Mouse (Mus musculus) liver, embryonic 14.5 days (tissue): ENCODE measurements at regions not wholly inside any gene's neighbourhood (a gene's known extent, or its start where the extent isn't known, plus 50 kb on each side); places are given as distances from the start of the nearest gene placed in this dataset.

ENCODE experiments used
- ATAC-seq: fragments of 200-750 bp; cut with Nextera tagmentation; 2 replicates; pipeline ENCODE4 v1.8.0; 2017; ENCODE audit warnings: moderate number of reproducible peaks, mild to moderate bottlenecking, moderate library complexity; ENCODE audit not compliant: insufficient read depth
- DNase-seq, 3 experiments: peaks; one replicate each; pipeline ENCODE4 v3.0.0-alpha.2; 2012 to 2013; ENCODE audit warnings: low read depth in 3 of 3, low spot score in 3 of 3
- H3K27ac ChIP-seq: fragments of 300-500 bp; sonication (generic); 2 replicates; pipeline ENCODE4 v1.5.1; 2014; ENCODE audit warnings: moderate library complexity, mild to moderate bottlenecking, control low read depth, inconsistent platforms
- H3K27me3 ChIP-seq: fragments of 300-500 bp; sonication (generic); 2 replicates; pipeline ENCODE4 v1.6.1; 2014; ENCODE audit warnings: mild to moderate bottlenecking, low read length, moderate library complexity; ENCODE audit not compliant: control insufficient read depth, insufficient read depth
- H3K36me3 ChIP-seq: fragments of 300-500 bp; sonication (generic); replicated peaks from 2 replicates; pipeline ENCODE4 v1.6.1; 2014; ENCODE audit warnings: low read depth; ENCODE audit not compliant: control insufficient read depth, insufficient read depth
- H3K4me1 ChIP-seq, 2 experiments: fragments of 200-500 bp in 1 of 2; fragments of 300-500 bp in 1 of 2; sonication (generic) in 1 of 2; replicated peaks; 2 replicates each; pipeline ENCODE4 v1.6.1; 2012 to 2014; ENCODE audit warnings: antibody characterized with exemption in 1 of 2, inconsistent platforms in 1 of 2, low read length in 1 of 2; ENCODE audit not compliant: control insufficient read depth in 2 of 2, insufficient read depth in 2 of 2
- H3K4me2 ChIP-seq: fragments of 300-500 bp; sonication (generic); 2 replicates; pipeline ENCODE4 v1.6.1; 2014; ENCODE audit warnings: low read depth, mild to moderate bottlenecking, control low read depth, moderate library complexity
- H3K4me3 ChIP-seq, 2 experiments: fragments of 200-500 bp in 1 of 2; fragments of 300-500 bp in 1 of 2; sonication (generic) in 1 of 2; 2 replicates each; pipeline ENCODE4 v1.5.1; 2012 to 2014; ENCODE audit warnings: low read depth in 2 of 2, low read length in 2 of 2, mild to moderate bottlenecking in 2 of 2, control low read depth in 1 of 2, inconsistent platforms in 1 of 2, moderate library complexity in 1 of 2; ENCODE audit not compliant: insufficient read depth in 1 of 2
- H3K9ac ChIP-seq: fragments of 300-500 bp; sonication (generic); replicated peaks from 2 replicates; pipeline ENCODE4 v1.6.1; 2014; ENCODE audit warnings: mild to moderate bottlenecking, control low read depth, moderate library complexity
- H3K9me3 ChIP-seq: fragments of 300-500 bp; sonication (generic); 2 replicates; pipeline ENCODE4 v1.6.1; 2016; ENCODE audit warnings: low read length, mixed read lengths; ENCODE audit not compliant: control insufficient read depth
- CTCF ChIP-seq: IDR thresholded peaks from 2 replicates; pipeline ENCODE4 v1.5.1; 2016; ENCODE audit warnings: antibody characterized with exemption, low read depth, control low read depth
- EP300 ChIP-seq: IDR thresholded peaks from 2 replicates; pipeline ENCODE4 v1.6.1; 2016; ENCODE audit warnings: antibody characterized with exemption, low read depth
- WGBS: fragments of 180-500 bp; shearing (Covaris S2); extraction: QIAGEN DNeasy Blood & Tissue Kit; methylation state at CpG from one replicate; pipeline ENCODE4 v1.1.7; 2014; ENCODE audit not compliant: insufficient replicate concordance; 5-methylcytosine and 5-hydroxymethylcytosine counted together

- TF ChIP-seq CTCF (no peak), EP300 (no peak)
- Histone ChIP-seq H3K4me2 (no peak overlapping the region), H3K9me3 (no peaks in the 10 kb centered on the region), H3K4me1 (no peaks in the 10 kb centered on the region), H3K27me3 (no peaks in the 10 kb centered on the region), H3K27ac (no peak overlapping the region), H3K36me3 (no peaks in the 10 kb centered on the region), H3K4me3 (no peak overlapping the region), H3K9ac (no peak overlapping the region)
- ATAC-seq = no peak
- DNase-seq = no peak
- WGBS = 73% methylated on average over 1 of the region's 1 CpGs
These were observed 109.2 kb upstream of the Atp2b1 start for GRCm38 (mm10) chr10:98805013-98805412.

GRCm38 (mm10) chr10:98806798-98807535, 107.2 kb upstream of the Atp2b1 start:
- ATAC-seq (no peak), DNase-seq (no peak)
- no peaks in the 10 kb centered on the region for H3K36me3 ChIP-seq
- H3K27ac ChIP-seq = no peak overlapping the region
- WGBS = 79% methylated on average over 19 of the region's 19 CpGs
- no peak overlapping the region for H3K4me2 ChIP-seq
- no peak overlapping the region for H3K9ac ChIP-seq
- no peak overlapping the region for H3K4me3 ChIP-seq
- TF ChIP-seq EP300 = no peak
- TF ChIP-seq CTCF = no peak
- no peaks in the 10 kb centered on the region for H3K4me1 ChIP-seq
- no peaks in the 10 kb centered on the region for H3K9me3 ChIP-seq
- H3K27me3 ChIP-seq = no peaks in the 10 kb centered on the region

DNA sequence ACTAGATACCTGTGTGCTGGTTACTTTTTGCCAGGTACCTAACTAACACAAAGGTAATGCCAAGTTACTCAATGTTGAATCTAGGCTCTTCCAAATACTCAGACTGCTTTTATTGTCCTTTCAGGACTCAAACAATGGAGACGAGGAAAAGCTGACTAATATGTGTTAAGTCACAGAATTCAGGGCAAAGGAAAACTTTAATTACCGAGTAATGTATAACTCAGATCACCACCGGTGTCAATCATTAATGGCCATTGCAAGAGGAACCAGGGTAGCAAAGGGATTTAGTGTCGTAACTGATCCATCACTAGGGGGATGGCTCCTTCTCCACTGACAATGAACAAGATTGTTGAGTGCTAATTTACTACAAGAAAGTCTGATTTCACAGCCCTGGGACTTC, 105.6 kb upstream of the Atp2b1 start:
- no peaks in the 10 kb centered on the region for H3K9me3 ChIP-seq
- WGBS = 68% methylated on average over 4 of the region's 4 CpGs
- H3K27ac ChIP-seq = no peak overlapping the region
- no peak for TF ChIP-seq CTCF
- TF ChIP-seq EP300 = no peak
- H3K9ac ChIP-seq = no peak overlapping the region
- DNase-seq (no peak), ATAC-seq (no peak)
- H3K36me3 ChIP-seq = no peaks in the 10 kb centered on the region
- H3K27me3 ChIP-seq = no peaks in the 10 kb centered on the region
- no peaks in the 10 kb centered on the region for H3K4me1 ChIP-seq
- no peak overlapping the region for H3K4me2 ChIP-seq
- no peak overlapping the region for H3K4me3 ChIP-seq

GRCm38 (mm10) chr10:98829051-98829450, 85.2 kb upstream of the Atp2b1 start:
- Histone ChIP-seq H3K4me1 (no peaks in the 10 kb centered on the region), H3K36me3 (no peaks in the 10 kb centered on the region), H3K4me3 (no peak overlapping the region), H3K9me3 (no peaks in the 10 kb centered on the region), H3K27ac (no peak overlapping the region), H3K9ac (no peak overlapping the region), H3K27me3 (no peaks in the 10 kb centered on the region), H3K4me2 (no peak overlapping the region)
- DNase-seq (no peak), ATAC-seq (no peak)
- TF ChIP-seq CTCF = no peak
- no peak for TF ChIP-seq EP300
- WGBS = 75% methylated on average over 5 of the region's 5 CpGs

DNA sequence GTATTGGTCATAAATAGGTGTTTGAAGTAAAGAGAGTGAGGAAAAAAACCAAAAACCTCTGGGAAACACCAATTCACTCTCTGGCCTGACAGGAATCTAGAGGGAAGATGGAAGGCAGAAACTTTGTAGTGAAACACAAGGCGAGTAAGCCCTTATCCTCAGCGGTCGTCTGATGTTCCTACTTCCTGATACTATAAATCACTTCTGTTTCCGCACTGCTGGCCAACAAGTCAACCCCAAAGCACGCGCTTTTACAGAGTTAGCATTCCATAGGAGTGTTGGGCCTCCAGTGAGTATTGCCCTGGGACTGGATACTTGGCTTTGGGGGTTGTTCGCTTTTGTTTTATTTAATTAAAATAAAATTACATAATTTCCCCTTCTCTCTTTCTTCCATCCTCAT, 82.7 kb upstream of the Atp2b1 start:
- DNase-seq = no peak
- no peak overlapping the region for H3K4me3 ChIP-seq
- no peaks in the 10 kb centered on the region for H3K27me3 ChIP-seq
- no peaks in the 10 kb centered on the region for H3K4me1 ChIP-seq
- ATAC-seq = no peak
- no peaks in the 10 kb centered on the region for H3K36me3 ChIP-seq
- no peak overlapping the region for H3K27ac ChIP-seq
- H3K9me3 ChIP-seq = no peaks in the 10 kb centered on the region
- WGBS = 29% methylated on average over 7 of the region's 7 CpGs
- H3K4me2 ChIP-seq = no peak overlapping the region
- TF ChIP-seq EP300 (no peak), CTCF (no peak)
- no peak overlapping the region for H3K9ac ChIP-seq
